Mouse (Mus musculus): ENCODE results near the gene Traf3. TPM values are rescaled to one million over a fixed set of nuclear protein-coding genes. Genes with fewer than 3 reads are reported as not detected.

The Traf3 gene
- total and polyA plus RNA-seq, 3 experiments: 11.8 to 13.9 (median 12.4) TPM

- Histone ChIP-seq H3K4me3 (peak overlapping the region; percentile 9; the same call in 1 of the 2 replicates), H3K27me3 (ENCODE audit: control insufficient read depth, insufficient read depth, low read length) (no peaks in the 10 kb centered on the region), H3K4me1 (ENCODE audit: control insufficient read depth, insufficient read depth, low read length) (peaks cover 3% of the 10 kb centered on the region), H3K9ac (ENCODE audit: low read depth, low read length) (0 out of 2 replicates have a peak overlapping the region, but pooled peaks have one; percentile 11), H3K36me3 (ENCODE audit: control insufficient read depth, insufficient read depth, low read length) (no peaks in the 10 kb centered on the region), H3K27ac (peak overlapping the region; percentile 23; the same call in 1 of the 2 replicates), H3K79me2 (replicated peaks; ENCODE audit: control insufficient read depth, insufficient read depth, low read length) (no peaks in the 10 kb centered on the region)
- peak; percentile 47 to 55 for DNase-seq
- intact Hi-C loops (cut with DNase I): loop anchor here (5.0 kb wide), 1 partner anchor 56 kb away; no protein-coding TSS in a partner anchor
- 30% methylated on average over 16 of the region's 16 CpGs for WGBS
- no peak for TF ChIP-seq POLR2A (IDR thresholded peaks at IDR 0.05; ENCODE audit: insufficient read depth, low read depth, low read length)
- no peak for TF ChIP-seq EP300 (IDR thresholded peaks at IDR 0.05; ENCODE audit: insufficient read depth, low read depth, low read length)
- no peak for TF ChIP-seq CTCF (IDR thresholded peaks at IDR 0.05)
These were observed 22.6 kb upstream of the Traf3 start for GRCm38 (mm10) chr12:111143509-111144063.

GRCm38 (mm10) chr12:111144598-111144997, 21.6 kb upstream of the Traf3 start:
- H3K27me3 ChIP-seq (ENCODE audit: control insufficient read depth, insufficient read depth, low read length): no peaks in the 10 kb centered on the region
- intact Hi-C loops (cut with DNase I): loop anchor here (5.0 kb wide), 1 partner anchor 57 kb away; no protein-coding TSS in a partner anchor
- H3K27ac ChIP-seq: no peak overlapping the region
- no peak overlapping the region for H3K4me3 ChIP-seq
- H3K36me3 ChIP-seq (ENCODE audit: control insufficient read depth, insufficient read depth, low read length): no peaks in the 10 kb centered on the region
- H3K9ac ChIP-seq (ENCODE audit: low read depth, low read length): no peak overlapping the region
- no peak for TF ChIP-seq CTCF (IDR thresholded peaks at IDR 0.05)
- TF ChIP-seq EP300 (IDR thresholded peaks at IDR 0.05; ENCODE audit: insufficient read depth, low read depth, low read length): no peak
- TF ChIP-seq POLR2A (IDR thresholded peaks at IDR 0.05; ENCODE audit: insufficient read depth, low read depth, low read length): no peak
- WGBS: 98% methylated on average over 2 of the region's 2 CpGs
- H3K79me2 ChIP-seq (replicated peaks; ENCODE audit: control insufficient read depth, insufficient read depth, low read length): no peaks in the 10 kb centered on the region
- DNase-seq: no peak
- peaks cover 3% of the 10 kb centered on the region for H3K4me1 ChIP-seq (ENCODE audit: control insufficient read depth, insufficient read depth, low read length)

- 69% methylated on average over 9 of the region's 9 CpGs for WGBS
These were observed 20.9 kb upstream of the Traf3 start for GRCm38 (mm10) chr12:111145269-111145668.

GRCm38 (mm10) chr12:111149495-111150235, 16.5 kb upstream of the Traf3 start:
- Histone ChIP-seq H3K27ac (no peak overlapping the region), H3K36me3 (ENCODE audit: control insufficient read depth, insufficient read depth, low read length) (no peaks in the 10 kb centered on the region), H3K4me3 (no peak overlapping the region), H3K4me1 (ENCODE audit: control insufficient read depth, insufficient read depth, low read length) (no peaks in the 10 kb centered on the region), H3K79me2 (replicated peaks; ENCODE audit: control insufficient read depth, insufficient read depth, low read length) (no peaks in the 10 kb centered on the region), H3K27me3 (ENCODE audit: control insufficient read depth, insufficient read depth, low read length) (no peaks in the 10 kb centered on the region), H3K9ac (ENCODE audit: low read depth, low read length) (no peak overlapping the region)
- intact Hi-C loops (cut with DNase I): no loop called here
- DNase-seq: no peak
- WGBS: 62% methylated on average over 17 of the region's 17 CpGs
- TF ChIP-seq EP300 (IDR thresholded peaks at IDR 0.05; ENCODE audit: insufficient read depth, low read depth, low read length) (no peak), POLR2A (IDR thresholded peaks at IDR 0.05; ENCODE audit: insufficient read depth, low read depth, low read length) (no peak), CTCF (IDR thresholded peaks at IDR 0.05) (no peak)

More at GRCm38 (mm10) chr12:111145269-111145668, 20.9 kb upstream of the Traf3 start:
- intact Hi-C loops (cut with DNase I): no loop called here
- no peaks in the 10 kb centered on the region for H3K27me3 ChIP-seq (ENCODE audit: control insufficient read depth, insufficient read depth, low read length)
- no peaks in the 10 kb centered on the region for H3K36me3 ChIP-seq (ENCODE audit: control insufficient read depth, insufficient read depth, low read length)
- no peaks in the 10 kb centered on the region for H3K79me2 ChIP-seq (replicated peaks; ENCODE audit: control insufficient read depth, insufficient read depth, low read length)
- peaks cover 3% of the 10 kb centered on the region for H3K4me1 ChIP-seq (ENCODE audit: control insufficient read depth, insufficient read depth, low read length)
- no peak for DNase-seq
- no peak overlapping the region for H3K4me3 ChIP-seq
- H3K27ac ChIP-seq: no peak overlapping the region
- no peak overlapping the region for H3K9ac ChIP-seq (ENCODE audit: low read depth, low read length)
- TF ChIP-seq POLR2A (IDR thresholded peaks at IDR 0.05; ENCODE audit: insufficient read depth, low read depth, low read length): no peak
- no peak for TF ChIP-seq EP300 (IDR thresholded peaks at IDR 0.05; ENCODE audit: insufficient read depth, low read depth, low read length)
- TF ChIP-seq CTCF (IDR thresholded peaks at IDR 0.05): no peak

- Histone ChIP-seq H3K27ac (no peak overlapping the region), H3K27me3 (ENCODE audit: control insufficient read depth, insufficient read depth, low read length) (no peaks in the 10 kb centered on the region), H3K4me1 (ENCODE audit: control insufficient read depth, insufficient read depth, low read length) (no peaks in the 10 kb centered on the region), H3K79me2 (replicated peaks; ENCODE audit: control insufficient read depth, insufficient read depth, low read length) (no peaks in the 10 kb centered on the region), H3K36me3 (ENCODE audit: control insufficient read depth, insufficient read depth, low read length) (no peaks in the 10 kb centered on the region), H3K4me3 (no peak overlapping the region), H3K9ac (ENCODE audit: low read depth, low read length) (no peak overlapping the region)
- no peak for DNase-seq
- no peak for TF ChIP-seq EP300 (IDR thresholded peaks at IDR 0.05; ENCODE audit: insufficient read depth, low read depth, low read length)
- 14% methylated on average over 6 of the region's 6 CpGs for WGBS
- intact Hi-C loops (cut with DNase I): no loop called here
These were observed 16.0 kb upstream of the Traf3 start for GRCm38 (mm10) chr12:111150236-111150596.
